Mouse (Mus musculus) stomach, postnatal 0 days (tissue): Measurements from ENCODE around the gene Pex1.

Experiments used
- CTCF ChIP-seq: IDR thresholded peaks from 2 replicates; pipeline ENCODE4 v1.5.1; 2016; ENCODE audit warnings: antibody characterized with exemption, low read depth, mild to moderate bottlenecking, moderate library complexity
- EP300 ChIP-seq: optimal IDR thresholded peaks from 2 replicates; pipeline ENCODE3; 2016; ENCODE audit warnings: antibody characterized with exemption

DNA sequence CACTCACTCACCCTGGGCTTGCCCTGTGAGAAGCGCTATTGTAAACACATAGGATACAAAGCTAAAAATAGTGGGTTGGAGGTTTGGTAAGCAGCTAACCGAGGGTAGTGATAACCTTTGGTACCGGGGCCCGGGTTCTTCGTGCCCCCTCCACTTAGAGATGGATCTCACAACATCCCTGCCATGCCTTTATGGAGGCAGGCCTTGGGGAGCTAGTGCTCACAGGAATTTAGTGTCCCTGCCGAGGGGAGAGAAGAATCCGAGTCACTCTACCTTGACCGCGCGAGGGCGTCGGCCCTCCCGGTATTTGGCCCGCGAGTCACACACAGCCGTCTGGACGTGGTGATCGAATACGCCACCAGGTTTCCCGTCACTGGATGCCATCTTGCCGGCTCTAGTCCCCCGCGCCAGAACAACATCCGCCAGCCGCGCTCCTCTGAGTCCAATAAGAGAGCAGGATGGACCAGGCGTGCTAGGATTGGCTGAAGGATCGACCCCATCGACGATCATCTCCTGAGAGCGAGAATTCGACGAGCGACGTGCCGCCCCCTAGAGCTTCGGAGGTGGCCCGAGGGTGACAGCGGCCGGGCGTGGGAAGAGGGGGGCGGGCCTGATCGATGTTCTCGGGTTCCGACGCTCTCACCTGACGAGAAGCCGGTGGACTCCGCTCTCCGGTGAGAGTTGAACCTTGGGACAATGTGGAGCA, at the start of gene Pex1:
- TF ChIP-seq CTCF (peak; percentile 61), EP300 (no peak)
